Mouse (Mus musculus) heart, embryonic 12.5 days (tissue): ENCODE data around the gene Rrp7a. TPM values are rescaled to one million over a fixed set of nuclear protein-coding genes. Genes with fewer than 3 reads are reported as not detected.
"Not testable (repeated sequence)": the region's sequence is repeated elsewhere in the genome, so short reads cannot be mapped to it uniquely, and the experiment has no call there.

Experiments
- ATAC-seq: fragments of 200-750 bp; cut with Nextera tagmentation; 2 replicates; pipeline ENCODE4 v1.8.0; 2017; ENCODE audit warnings: moderate TSS enrichment, moderate library complexity; ENCODE audit not compliant: insufficient number of reproducible peaks, low FRiP score
- H3K27ac ChIP-seq: fragments of 300-500 bp; sonication (generic); 2 replicates; pipeline ENCODE4 v1.5.1; 2016; ENCODE audit warnings: mild to moderate bottlenecking, moderate library complexity; ENCODE audit not compliant: poor library complexity, severe bottlenecking
- H3K27me3 ChIP-seq: fragments of 300-500 bp; sonication (generic); replicated peaks from 2 replicates; pipeline ENCODE4 v1.6.1; 2016; ENCODE audit warnings: mild to moderate bottlenecking, moderate library complexity
- H3K36me3 ChIP-seq: fragments of 300-500 bp; sonication (generic); 2 replicates; pipeline ENCODE4 v1.6.1; 2016; ENCODE audit warnings: mild to moderate bottlenecking, moderate library complexity
- H3K4me1 ChIP-seq: fragments of 300-500 bp; sonication (generic); replicated peaks from 2 replicates; pipeline ENCODE4 v1.6.1; 2016; ENCODE audit warnings: mild to moderate bottlenecking
- H3K4me2 ChIP-seq: fragments of 300-500 bp; sonication (generic); 2 replicates; pipeline ENCODE4 v1.6.1; 2016; ENCODE audit warnings: mild to moderate bottlenecking, moderate library complexity
- H3K4me3 ChIP-seq: fragments of 300-500 bp; sonication (generic); 2 replicates; pipeline ENCODE4 v1.5.1; 2016; ENCODE audit warnings: mild to moderate bottlenecking
- H3K9ac ChIP-seq: fragments of 300-500 bp; sonication (generic); 2 replicates; pipeline ENCODE4 v1.6.1; 2016; ENCODE audit warnings: mild to moderate bottlenecking, moderate library complexity
- H3K9me3 ChIP-seq: fragments of 300-500 bp; sonication (generic); replicated peaks from 2 replicates; pipeline ENCODE4 v1.6.1; 2016; ENCODE audit warnings: mild to moderate bottlenecking, moderate library complexity
- WGBS: fragments of 180-500 bp; shearing (Covaris S2); methylation state at CpG from one replicate; pipeline ENCODE4 v1.1.7; 2016; 5-methylcytosine and 5-hydroxymethylcytosine counted together
- polyA plus RNA-seq: library from polyadenylated mRNA; unstranded; fragments of >200 nt; fragmentation: Nextera tagmentation; extraction: Ambion mirVana; gene quantifications from 2 replicates; pipeline ENCODE4 v1.2.1, GENCODE M21; 2016

Rrp7a gene
- polyA plus RNA-seq, 1 experiment from 2014 or later, result 44.8 TPM

- Histone ChIP-seq H3K9me3 (no peaks in the 10 kb centered on the region), H3K27me3 (no peaks in the 10 kb centered on the region), H3K4me3 (no peak overlapping the region), H3K4me1 (no peaks in the 10 kb centered on the region), H3K9ac (no peak overlapping the region), H3K27ac (no peak overlapping the region), H3K36me3 (peaks cover 96% of the 10 kb centered on the region), H3K4me2 (no peak overlapping the region)
- 90% methylated on average over 7 of the region's 7 CpGs for WGBS
- no peak for ATAC-seq
Observed at GRCm38 (mm10) chr15:83129530-83130231, 7.1 kb upstream of the Rrp7a start.

GRCm38 (mm10) chr15:83127037-83127436 is 4.4 kb upstream of the Rrp7a start:
- not testable (repeated sequence) for H3K4me2 ChIP-seq, H3K27me3 ChIP-seq, H3K4me1 ChIP-seq, H3K27ac ChIP-seq, H3K9me3 ChIP-seq, H3K9ac ChIP-seq, H3K4me3 ChIP-seq, ATAC-seq
- 90% methylated on average over 3 of the region's 3 CpGs for WGBS
- peaks cover 69% of the 10 kb centered on the region for H3K36me3 ChIP-seq

- no peak overlapping the region for H3K4me3 ChIP-seq
- H3K27me3 ChIP-seq, result no peaks in the 10 kb centered on the region
- peaks cover 65% of the 10 kb centered on the region for H3K36me3 ChIP-seq
- no peak for ATAC-seq
- H3K9me3 ChIP-seq, result no peaks in the 10 kb centered on the region
- WGBS, result 91% methylated on average over 9 of the region's 9 CpGs
- H3K4me2 ChIP-seq, result no peak overlapping the region
- no peak overlapping the region for H3K9ac ChIP-seq
- H3K4me1 ChIP-seq, result peaks cover 3% of the 10 kb centered on the region
- no peak overlapping the region for H3K27ac ChIP-seq
Observed at GRCm38 (mm10) chr15:83126582-83126981, 4.0 kb upstream of the Rrp7a start.

GRCm38 (mm10) chr15:83124625-83125024 is 2.0 kb upstream of the Rrp7a start:
- peaks cover 52% of the 10 kb centered on the region for H3K36me3 ChIP-seq
- ATAC-seq, result no peak
- peaks cover 8% of the 10 kb centered on the region for H3K4me1 ChIP-seq
- H3K27me3 ChIP-seq, result no peaks in the 10 kb centered on the region
- H3K9ac ChIP-seq, result no peak overlapping the region
- H3K27ac ChIP-seq, result no peak overlapping the region
- WGBS, result 68% methylated on average over 5 of the region's 5 CpGs
- H3K4me3 ChIP-seq, result no peak overlapping the region
- no peak overlapping the region for H3K4me2 ChIP-seq
- no peaks in the 10 kb centered on the region for H3K9me3 ChIP-seq

- peak overlapping the region; percentile 57 for H3K27ac ChIP-seq
- peaks cover 51% of the 10 kb centered on the region for H3K36me3 ChIP-seq
- 3% methylated on average over 41 of the region's 43 CpGs for WGBS
- peaks cover 12% of the 10 kb centered on the region for H3K4me1 ChIP-seq
- no peaks in the 10 kb centered on the region for H3K27me3 ChIP-seq
- H3K9me3 ChIP-seq, result no peaks in the 10 kb centered on the region
- H3K4me2 ChIP-seq, result peak overlapping the region; percentile 96
- ATAC-seq, result peak; percentile 54
- H3K4me3 ChIP-seq, result peak overlapping the region; percentile 87
- H3K9ac ChIP-seq, result peak overlapping the region; percentile 78
Observed at GRCm38 (mm10) chr15:83121709-83122565, 664 bp downstream of the Rrp7a start.

- Histone ChIP-seq H3K27me3 (no peaks in the 10 kb centered on the region), H3K4me2 (no peak overlapping the region), H3K4me3 (no peak overlapping the region), H3K9me3 (no peaks in the 10 kb centered on the region), H3K4me1 (peaks cover 18% of the 10 kb centered on the region), H3K9ac (no peak overlapping the region), H3K27ac (no peak overlapping the region), H3K36me3 (peaks cover 57% of the 10 kb centered on the region)
- 45% methylated on average over 7 of the region's 7 CpGs for WGBS
- no peak for ATAC-seq
Observed at GRCm38 (mm10) chr15:83118360-83118759, 4.2 kb downstream of the Rrp7a start.

- H3K4me1 ChIP-seq, result peaks cover 17% of the 10 kb centered on the region
- H3K9ac ChIP-seq, result no peak overlapping the region
- WGBS, result 74% methylated on average over 6 of the region's 6 CpGs
- H3K27ac ChIP-seq, result no peak overlapping the region
- peaks cover 55% of the 10 kb centered on the region for H3K36me3 ChIP-seq
- no peaks in the 10 kb centered on the region for H3K27me3 ChIP-seq
- H3K4me3 ChIP-seq, result no peak overlapping the region
- ATAC-seq, result no peak
- no peak overlapping the region for H3K4me2 ChIP-seq
- no peaks in the 10 kb centered on the region for H3K9me3 ChIP-seq
Observed at GRCm38 (mm10) chr15:83115071-83115470, 7.5 kb downstream of the Rrp7a start.

GRCm38 (mm10) chr15:83114106-83114505 is 8.5 kb downstream of the Rrp7a start:
- Histone ChIP-seq H3K9ac (no peak overlapping the region), H3K36me3 (peaks cover 51% of the 10 kb centered on the region), H3K27me3 (no peaks in the 10 kb centered on the region), H3K4me2 (no peak overlapping the region), H3K27ac (no peak overlapping the region), H3K9me3 (no peaks in the 10 kb centered on the region), H3K4me3 (no peak overlapping the region), H3K4me1 (peaks cover 17% of the 10 kb centered on the region)
- ATAC-seq, result no peak
- WGBS, result 84% methylated on average over 9 of the region's 9 CpGs

GRCm38 (mm10) chr15:83112898-83113297 is 9.7 kb downstream of the Rrp7a start:
- 0 out of 2 replicates have a peak, but pooled peaks have one; percentile 62 for ATAC-seq
- H3K4me1 ChIP-seq, result peaks cover 13% of the 10 kb centered on the region
- no peak overlapping the region for H3K27ac ChIP-seq
- H3K27me3 ChIP-seq, result no peaks in the 10 kb centered on the region
- H3K9me3 ChIP-seq, result no peaks in the 10 kb centered on the region
- no peak overlapping the region for H3K4me3 ChIP-seq
- H3K4me2 ChIP-seq, result peak overlapping the region; percentile 36; the same call in 1 of the 2 replicates
- H3K36me3 ChIP-seq, result peaks cover 40% of the 10 kb centered on the region
- WGBS, result 12% methylated on average over 11 of the region's 11 CpGs
- no peak overlapping the region for H3K9ac ChIP-seq

GRCm38 (mm10) chr15:83111874-83112273 is 10.7 kb downstream of the Rrp7a start:
- Histone ChIP-seq H3K9me3 (no peaks in the 10 kb centered on the region), H3K27ac (no peak overlapping the region), H3K9ac (no peak overlapping the region), H3K4me1 (peaks cover 13% of the 10 kb centered on the region), H3K4me3 (no peak overlapping the region), H3K27me3 (no peaks in the 10 kb centered on the region), H3K36me3 (peaks cover 31% of the 10 kb centered on the region), H3K4me2 (no peak overlapping the region)
- 71% methylated on average over 7 of the region's 7 CpGs for WGBS
- ATAC-seq, result no peak

- no peak for ATAC-seq
- Histone ChIP-seq H3K36me3 (peaks cover 31% of the 10 kb centered on the region), H3K4me1 (peaks cover 13% of the 10 kb centered on the region), H3K9ac (no peak overlapping the region), H3K4me3 (no peak overlapping the region), H3K27ac (no peak overlapping the region), H3K27me3 (no peaks in the 10 kb centered on the region), H3K9me3 (no peaks in the 10 kb centered on the region), H3K4me2 (no peak overlapping the region)
- WGBS, result 54% methylated on average over 6 of the region's 6 CpGs
Observed at GRCm38 (mm10) chr15:83111290-83111689, 11.3 kb downstream of the Rrp7a start.
